1 mouse cellular context compared by ENCODE assay signal in the genomic region with DNA sequence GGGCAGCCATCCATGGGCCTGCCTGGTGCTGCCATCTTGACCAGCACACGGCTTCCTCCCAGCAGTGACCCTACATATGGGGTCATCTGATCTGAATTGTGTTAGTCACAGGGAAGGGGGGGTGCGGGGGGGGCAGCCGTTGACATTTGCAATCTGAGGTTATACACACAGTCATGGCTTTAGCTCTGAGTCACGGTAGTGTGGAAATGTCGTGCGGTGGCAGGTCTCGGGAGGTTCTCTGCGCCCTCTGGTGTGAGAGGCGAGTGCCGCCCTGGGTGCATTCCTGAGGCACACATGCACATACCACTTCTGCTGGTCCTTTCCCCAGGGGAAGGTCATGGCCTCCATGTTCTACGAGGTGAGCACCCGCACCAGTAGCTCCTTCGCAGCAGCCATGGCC.
TF ChIP-seq lines count a peak whose summit lies in the region.

No protein-coding gene starts in this region.

TF ChIP-seq in C2C12, 6 proteins besides CTCF, POLR2A, EP300 and RAD21:
- no peak for TF ChIP-seq USF1 (IDR thresholded peaks at IDR 0.05; ENCODE audit: low read depth)
- no peak for TF ChIP-seq MAX (IDR thresholded peaks at IDR 0.05)
- TF ChIP-seq MYOG (IDR thresholded peaks at IDR 0.05; ENCODE audit: control insufficient read depth, extremely low read depth, insufficient read length) = no peak
- peak; percentile 20 for TF ChIP-seq FOSL1 (IDR thresholded peaks at IDR 0.05; ENCODE audit: insufficient read depth, low read length, poor library complexity, severe bottlenecking)
- TF ChIP-seq CEBPB (IDR thresholded peaks at IDR 0.05; ENCODE audit: low read depth) = peak; percentile 36
- no peak for TF ChIP-seq MYOD1 (IDR thresholded peaks at IDR 0.05; ENCODE audit: control insufficient read depth, insufficient read length, low read depth)
